Mouse (Mus musculus) CD4-positive, CD25-positive, alpha-beta regulatory T cell, adult 2 months (primary cell): ENCODE results near the gene F2r.

Source experiments
- DNase-seq: peaks from one replicate; pipeline ENCODE4 v3.0.0-alpha.2; 2012; ENCODE audit warnings: low read depth, low spot score

The F2r gene

GRCm38 (mm10) chr13:95595921-95596320 lies 22.4 kb downstream of the F2r start:
- no peak for DNase-seq

- DNase-seq = no peak
These were observed 22.9 kb downstream of the F2r start for GRCm38 (mm10) chr13:95595411-95595810.

GRCm38 (mm10) chr13:95592860-95593259 lies 25.4 kb downstream of the F2r start:
- peak; percentile 64 for DNase-seq

- no peak for DNase-seq
These were observed 26.7 kb downstream of the F2r start for GRCm38 (mm10) chr13:95591606-95592005.

GRCm38 (mm10) chr13:95587628-95588027 lies 30.7 kb downstream of the F2r start:
- no peak for DNase-seq

GRCm38 (mm10) chr13:95584898-95585297 lies 33.4 kb downstream of the F2r start:
- no peak for DNase-seq

- DNase-seq = no peak
These were observed 34.8 kb downstream of the F2r start for GRCm38 (mm10) chr13:95583237-95584189.

- DNase-seq = no peak
These were observed 36.4 kb downstream of the F2r start for GRCm38 (mm10) chr13:95581850-95582249.

- no peak for DNase-seq
These were observed 40.1 kb downstream of the F2r start for GRCm38 (mm10) chr13:95578016-95578697.

- no peak for DNase-seq
These were observed 47.4 kb downstream of the F2r start for GRCm38 (mm10) chr13:95570877-95571276.

GRCm38 (mm10) chr13:95569326-95569725 lies 49.0 kb downstream of the F2r start:
- no peak for DNase-seq

- DNase-seq = no peak
These were observed 50.0 kb downstream of the F2r start for GRCm38 (mm10) chr13:95568336-95568735.

- DNase-seq = peak; percentile 68
These were observed 51.3 kb downstream of the F2r start for GRCm38 (mm10) chr13:95566841-95567551.

GRCm38 (mm10) chr13:95563693-95564092 lies 54.6 kb downstream of the F2r start:
- peak; percentile 89 for DNase-seq

GRCm38 (mm10) chr13:95563066-95563610 lies 55.1 kb downstream of the F2r start:
- no peak for DNase-seq

GRCm38 (mm10) chr13:95557326-95557725 lies 61.0 kb downstream of the F2r start:
- DNase-seq = no peak

GRCm38 (mm10) chr13:95553885-95554492 lies 64.3 kb downstream of the F2r start:
- DNase-seq = no peak
